Mouse (Mus musculus) left cerebral cortex, postnatal 36 days (tissue): Measurements from ENCODE around the gene R3hdm1. TPM values are rescaled to one million over a fixed set of nuclear protein-coding genes. Genes with fewer than 3 reads are reported as not detected.

ENCODE experiments used
- DNase-seq, 2 experiments: peaks; one replicate each; pipeline ENCODE4 v3.0.0; 2021 to 2022; ENCODE audit warnings: low spot score in 2 of 2, mixed read lengths in 1 of 2
- intact Hi-C: fragments of 180-260 bp; cut with DNase I; formaldehyde crosslinking; loops from one replicate; pipeline ENCODE4 v1.15.1; 2025
- total RNA-seq, 2 experiments: library from RNA; stranded (reverse); gene quantifications; 2 replicates each; pipeline ENCODE4 v1.2.3; 2021

The R3hdm1 gene
- 100 to 1,000 TPM; 419 to 573 TPM for total RNA-seq

DNA sequence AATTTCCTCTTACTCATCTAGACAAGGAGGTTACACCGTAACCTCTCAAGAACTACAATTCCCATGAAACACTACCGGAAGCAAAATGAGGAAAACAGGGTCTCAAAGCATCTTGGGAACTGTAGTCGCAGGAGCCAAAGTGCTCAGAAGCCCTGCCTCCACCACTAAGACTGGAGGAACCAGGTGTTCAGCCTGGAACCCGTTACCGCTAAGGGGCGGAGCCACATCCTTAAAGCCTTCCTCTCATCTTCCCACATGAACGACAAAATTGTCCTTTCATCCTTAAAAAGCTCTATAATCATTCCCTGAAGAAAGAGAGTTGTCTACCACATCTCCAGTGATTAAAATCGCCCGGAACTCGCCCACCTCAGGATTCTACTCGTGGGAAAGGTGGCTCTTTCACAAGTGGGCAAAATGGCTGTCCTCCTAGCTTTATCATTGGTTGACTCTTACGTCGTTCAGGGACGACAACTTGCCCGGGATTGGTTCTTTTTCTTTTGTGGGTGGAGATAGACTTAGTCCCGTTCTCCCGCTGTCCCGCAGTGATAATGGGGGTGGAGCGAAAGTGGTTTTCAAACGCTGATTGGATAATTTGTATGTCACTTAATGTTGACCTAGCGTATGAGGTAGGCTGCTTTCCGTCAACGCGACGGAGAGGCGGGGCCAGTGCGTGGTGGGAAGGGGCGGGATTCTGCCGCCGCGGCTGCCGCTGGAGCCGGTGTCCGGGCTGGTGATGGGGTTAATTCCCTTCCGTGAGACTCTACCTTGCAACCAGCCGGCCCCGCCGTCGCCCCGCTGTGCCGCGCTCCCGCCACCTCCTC is at the start of gene R3hdm1, which contains the start of gene Zranb3:
TSS of gene R3hdm1 (plus strand) at position 661 of the 821 bp plus-strand sequence.
TSS of gene Zranb3 (minus strand) at position 407 of the 821 bp plus-strand sequence.
- intact Hi-C loops: loop anchor here (10.0 kb wide), 1 partner anchor 328 kb away; the partner anchor contains the start of gene Ccnt2
- peak; percentile 92 to 97 for DNase-seq

DNA sequence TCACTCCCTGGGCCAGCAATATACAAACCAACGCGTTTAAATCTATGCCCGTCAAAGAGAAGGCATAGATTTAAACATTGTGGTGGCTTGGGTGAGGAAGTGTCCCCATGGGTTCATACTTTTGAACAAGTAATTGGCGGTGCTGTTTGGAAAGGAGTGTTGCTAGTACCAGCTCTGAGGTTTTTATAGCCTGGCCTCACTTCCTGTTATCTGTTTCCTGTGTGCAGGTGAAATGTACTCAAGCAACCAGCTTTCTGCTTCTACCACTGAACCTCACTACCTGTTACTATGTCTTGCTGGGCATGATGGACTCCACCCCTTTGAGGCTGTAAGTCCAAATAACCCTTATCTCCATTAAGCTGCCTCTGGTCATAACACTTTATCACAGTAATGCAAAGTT is 45.8 kb upstream of the R3hdm1 start:
- intact Hi-C loops: no loop called here
- DNase-seq: no peak

DNA sequence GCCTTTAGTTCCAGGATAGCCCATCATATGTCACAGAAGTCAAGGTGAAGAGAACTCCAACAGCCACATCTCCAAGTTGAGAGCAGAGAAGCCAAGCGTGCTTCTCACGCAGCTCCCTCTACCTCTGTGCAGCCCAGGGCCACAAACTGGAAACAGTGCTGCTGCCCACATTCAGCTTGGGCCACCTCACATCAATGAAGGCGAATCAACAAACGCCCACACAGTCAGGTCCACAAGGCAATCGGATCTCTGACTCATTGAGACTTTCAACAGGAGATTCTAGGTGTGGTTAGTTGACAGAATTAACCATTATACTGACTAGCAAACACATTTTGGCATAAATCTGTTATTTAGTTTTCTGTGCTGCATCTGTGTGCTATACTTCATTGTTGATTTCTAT is 44.5 kb upstream of the R3hdm1 start:
- no peak for DNase-seq
- intact Hi-C loops: no loop called here

DNA sequence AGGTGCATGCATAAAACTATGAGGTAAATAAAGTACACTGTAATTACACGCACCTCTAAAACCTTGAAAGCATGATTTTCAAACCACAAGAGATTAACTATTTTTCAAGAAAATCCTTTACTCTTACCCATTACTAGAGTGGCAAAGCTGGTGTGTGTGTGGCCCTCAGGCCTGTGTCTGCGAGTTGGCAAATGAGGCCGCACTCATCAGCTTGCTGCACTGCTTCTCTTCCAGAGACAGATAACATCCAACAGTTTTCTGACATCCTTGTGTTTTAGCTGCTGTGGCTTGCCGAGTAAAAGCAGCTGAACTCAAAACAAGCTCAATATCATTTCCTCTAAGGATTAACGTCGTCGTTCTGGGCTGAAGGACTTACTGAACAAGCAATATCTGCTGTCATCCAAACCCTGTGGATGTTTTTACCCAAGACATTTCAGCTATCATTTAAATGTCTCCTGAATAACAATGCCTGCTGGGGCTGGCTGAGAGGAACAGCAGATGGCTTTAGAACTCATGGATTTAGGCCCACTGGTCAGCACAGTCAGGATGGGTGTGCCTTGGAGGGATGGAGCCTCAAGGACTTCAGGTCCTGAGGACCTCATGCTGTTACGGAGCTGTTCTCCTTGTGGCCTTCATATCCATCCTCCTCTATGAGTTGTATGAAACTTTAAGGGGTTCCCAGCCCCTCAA is 42.3 kb upstream of the R3hdm1 start:
- intact Hi-C loops: no loop called here
- no peak for DNase-seq

DNA sequence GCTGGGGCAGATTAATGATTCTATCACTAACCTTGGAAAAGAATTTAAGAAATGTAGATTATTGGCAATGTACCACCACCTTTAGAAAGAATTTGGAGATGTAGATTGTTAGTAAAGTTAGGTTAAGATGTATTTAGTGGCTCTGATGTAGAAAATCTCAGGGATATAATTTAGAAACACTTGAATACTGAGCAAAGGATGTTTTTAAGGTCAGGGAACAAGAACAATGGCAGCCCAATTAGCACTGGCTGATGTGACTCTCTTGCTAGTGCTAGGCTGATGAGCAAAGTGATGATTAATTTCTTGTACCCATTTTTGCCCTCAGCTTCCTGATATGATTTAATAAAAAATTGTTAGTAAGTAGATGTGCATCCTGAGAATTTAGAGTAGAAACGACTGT is 41.7 kb upstream of the R3hdm1 start:
- DNase-seq: no peak
- intact Hi-C loops: no loop called here

DNA sequence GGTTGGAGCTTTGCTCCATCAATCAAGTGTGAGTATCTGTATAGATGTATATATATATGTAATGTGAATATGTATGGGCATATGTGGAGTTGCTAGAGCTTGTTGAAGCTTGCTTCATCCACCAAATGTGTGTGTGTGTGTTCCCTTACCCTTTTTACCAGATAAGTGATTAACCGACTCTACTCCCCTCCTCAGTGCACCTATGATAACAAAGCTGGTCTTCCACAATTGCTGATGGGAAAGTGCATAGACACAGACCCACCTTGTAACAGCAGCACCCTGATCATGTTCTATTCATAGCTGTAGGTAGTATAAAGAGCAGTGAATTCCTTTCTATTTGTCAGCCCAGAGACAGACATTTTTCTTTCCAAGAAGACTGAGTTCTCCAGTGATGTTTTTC is 40.9 kb upstream of the R3hdm1 start:
- intact Hi-C loops: no loop called here
- DNase-seq: no peak

DNA sequence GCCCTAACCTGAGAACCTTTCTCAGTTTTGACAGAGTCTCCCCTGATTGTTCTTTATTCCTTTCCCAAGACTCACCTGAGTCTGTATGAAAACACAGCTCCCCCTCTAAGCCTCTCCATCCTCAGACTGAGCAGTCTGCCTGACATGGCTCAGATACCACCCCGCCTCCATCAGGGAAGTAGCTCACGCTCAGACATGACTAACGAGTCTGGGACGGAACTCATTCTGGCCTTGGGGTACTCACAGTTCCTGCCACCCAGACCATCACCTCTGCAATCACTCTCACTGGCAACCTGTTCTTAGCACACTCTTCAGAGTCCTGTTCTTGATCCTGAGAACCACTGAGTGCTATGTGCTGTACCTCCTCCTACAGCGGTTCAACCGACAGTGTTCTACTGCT is 38.4 kb upstream of the R3hdm1 start:
- intact Hi-C loops: no loop called here
- no peak for DNase-seq

DNA sequence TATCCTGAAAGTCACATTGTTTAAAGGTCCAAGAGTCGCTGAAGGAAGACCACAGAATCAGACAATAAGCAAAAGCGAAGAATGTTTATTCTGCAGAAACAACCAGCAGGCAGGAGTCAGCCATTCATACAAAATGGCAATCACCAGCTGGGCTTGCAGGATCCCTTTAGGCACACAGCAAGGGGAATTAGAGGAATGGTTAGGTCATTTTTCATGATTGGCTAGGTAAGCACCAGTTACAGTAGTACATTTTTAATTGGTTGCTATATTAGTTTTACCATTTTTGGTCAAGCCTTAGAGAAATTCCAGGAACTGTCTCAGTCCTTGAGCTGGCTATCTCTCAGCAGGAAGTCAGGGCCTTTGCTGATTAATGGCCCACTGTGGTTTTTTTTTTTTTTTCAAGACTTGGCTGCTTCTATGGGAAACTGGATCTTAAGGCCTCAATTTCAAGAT is 34.1 kb upstream of the R3hdm1 start:
- intact Hi-C loops: no loop called here
- no peak for DNase-seq

DNA sequence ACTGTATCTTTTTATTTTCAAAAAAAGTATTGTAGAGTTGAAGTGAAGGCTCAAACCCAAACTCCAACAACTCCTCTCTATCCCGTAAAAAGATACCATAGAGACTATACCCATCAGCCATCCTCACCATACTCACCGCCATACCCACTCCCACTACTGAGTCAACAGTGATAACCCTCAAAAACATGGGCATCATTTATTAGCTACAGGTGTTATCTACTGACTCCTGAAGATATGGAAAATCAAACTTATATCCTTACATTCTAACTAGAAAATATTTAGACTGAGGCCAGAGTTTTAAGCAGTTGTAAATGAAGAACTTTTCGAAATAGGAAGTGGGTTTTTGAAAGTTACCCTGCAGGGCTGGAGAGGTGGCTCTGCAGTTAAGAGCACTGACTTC is 33.1 kb upstream of the R3hdm1 start:
- DNase-seq: no peak
- intact Hi-C loops: no loop called here

DNA sequence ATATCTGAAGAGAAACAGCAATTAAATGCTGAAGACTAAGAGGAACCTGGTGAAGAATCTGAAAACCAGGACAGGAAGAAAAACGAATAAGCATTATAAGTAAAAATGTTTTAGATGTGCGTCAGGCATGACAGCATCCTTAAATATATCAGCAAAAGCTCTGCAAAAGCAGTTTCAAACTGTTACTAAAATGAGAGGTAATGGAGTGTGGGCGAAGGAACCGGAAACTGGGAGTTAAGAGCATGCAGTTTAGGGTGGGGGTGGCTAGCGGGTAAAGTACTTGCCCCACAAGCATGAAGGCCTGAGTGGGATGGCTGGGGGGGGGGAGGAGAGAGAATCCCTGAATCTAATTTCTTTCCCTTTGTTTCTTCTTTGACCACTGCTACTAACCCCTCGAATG is 30.1 kb upstream of the R3hdm1 start:
- intact Hi-C loops: no loop called here
- no peak for DNase-seq

DNA sequence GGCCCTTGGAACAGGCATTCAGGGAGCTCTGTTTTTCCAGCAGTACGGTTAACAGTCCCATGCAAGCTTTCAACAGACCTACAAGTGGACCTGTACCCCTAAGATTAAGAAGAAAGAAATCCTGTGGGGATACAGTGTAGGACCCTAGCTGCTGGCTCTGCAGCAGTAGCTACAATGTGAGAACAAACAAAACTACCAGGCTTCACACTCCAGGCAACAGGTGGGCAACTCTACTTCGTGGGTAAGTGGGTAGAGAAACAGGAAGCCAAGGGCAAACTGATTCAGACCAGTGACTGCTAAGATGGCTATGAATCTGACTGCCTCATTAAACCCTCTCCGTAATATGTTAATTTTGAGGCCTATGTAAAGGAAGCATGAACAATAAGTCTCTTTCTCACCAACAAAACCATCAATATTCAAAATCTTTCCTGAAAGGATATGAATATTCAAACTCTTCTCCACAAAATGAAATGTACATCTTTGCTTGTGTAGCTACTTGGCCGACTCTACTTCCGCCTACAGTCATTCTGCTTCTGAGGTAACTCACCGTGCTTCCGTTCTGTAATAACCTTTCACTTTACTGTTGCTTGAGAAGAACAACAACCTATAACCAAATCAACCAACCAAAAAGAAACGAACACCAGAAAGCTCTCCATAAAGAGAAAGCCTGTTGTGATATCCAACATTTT is 26.2 kb upstream of the R3hdm1 start:
- intact Hi-C loops: loop anchor here (2.0 kb wide), 1 partner anchor 44 kb away; no protein-coding TSS in a partner anchor

DNA sequence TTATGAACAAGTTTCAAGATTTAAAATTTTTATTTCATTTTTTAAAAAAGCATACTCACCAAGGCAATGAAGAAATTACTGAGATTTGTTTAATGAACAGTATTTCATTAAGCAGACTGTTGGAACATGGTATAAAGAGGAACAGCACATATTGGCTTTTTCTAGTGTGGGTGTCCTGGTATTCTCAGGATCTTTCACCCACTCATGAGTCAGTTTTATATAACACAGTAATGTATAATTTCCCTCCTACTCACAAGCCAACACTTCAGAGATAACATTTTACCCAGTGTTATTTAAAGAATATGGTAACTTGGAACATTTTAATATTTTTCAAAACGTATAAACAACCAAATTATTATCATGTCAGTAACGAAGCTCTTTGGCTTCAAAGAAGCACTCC is 25.3 kb upstream of the R3hdm1 start:
- intact Hi-C loops: loop anchor here (2.0 kb wide), 1 partner anchor 45 kb away; no protein-coding TSS in a partner anchor
- no peak for DNase-seq

More for the DNA sequence above, 26.2 kb upstream of the R3hdm1 start:
- no peak for DNase-seq

DNA sequence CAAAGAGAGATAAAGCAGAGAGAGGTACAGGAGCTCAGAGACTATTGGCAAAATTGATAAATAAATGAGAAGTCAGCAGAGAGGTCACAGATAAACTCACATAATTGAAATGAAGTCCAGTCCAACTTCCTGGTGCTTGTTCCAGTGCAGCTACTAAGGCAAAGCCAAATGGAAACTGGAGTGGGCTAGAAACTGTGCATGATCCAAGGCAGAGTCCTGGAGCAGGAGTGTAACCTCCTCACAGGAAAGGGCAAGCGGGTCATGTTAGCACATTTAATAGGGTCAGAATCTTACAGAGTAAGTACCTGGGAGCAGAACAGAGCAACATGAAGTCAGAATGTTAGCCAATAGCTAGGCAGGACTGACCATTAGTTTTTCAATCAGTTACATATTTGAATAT is 24.5 kb upstream of the R3hdm1 start:
- intact Hi-C loops: no loop called here
- DNase-seq: no peak

DNA sequence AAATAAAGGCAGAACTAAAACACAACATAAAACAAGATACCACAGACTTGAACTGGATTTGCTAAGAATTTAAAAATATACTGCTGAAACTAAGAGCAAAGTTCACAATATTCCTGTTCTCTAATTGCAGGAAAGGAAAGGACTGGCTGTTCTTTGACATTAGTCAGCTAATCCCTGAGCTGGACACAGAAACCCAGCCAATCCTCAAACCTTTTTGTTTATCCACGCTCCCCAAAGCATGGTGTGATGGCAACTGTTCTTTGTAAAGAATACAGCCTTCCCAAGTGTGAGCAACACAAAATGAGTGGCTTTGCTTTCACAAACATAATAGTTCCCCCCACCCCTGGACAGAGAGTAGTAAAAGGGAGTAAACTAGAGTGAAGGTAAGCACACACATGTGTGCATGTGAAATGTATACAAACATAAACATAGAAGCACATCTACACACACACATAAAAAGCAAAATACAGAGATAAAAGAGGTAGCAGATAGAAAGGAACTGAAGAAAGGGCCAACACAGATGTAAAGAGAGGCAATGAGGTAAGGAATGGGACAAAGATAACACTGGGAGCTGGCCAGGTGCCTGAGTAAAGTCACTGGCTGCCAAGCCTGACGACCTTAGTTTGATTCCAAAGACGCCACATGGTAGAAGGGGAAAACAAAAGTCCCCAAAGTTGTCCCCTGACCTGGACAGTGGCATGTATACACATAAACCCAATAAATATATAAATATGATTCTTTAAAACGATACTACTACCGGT is 22.0 kb upstream of the R3hdm1 start:
- intact Hi-C loops: loop anchor here (5.0 kb wide), 1 partner anchor 134 kb away; no protein-coding TSS in a partner anchor
- no peak for DNase-seq

DNA sequence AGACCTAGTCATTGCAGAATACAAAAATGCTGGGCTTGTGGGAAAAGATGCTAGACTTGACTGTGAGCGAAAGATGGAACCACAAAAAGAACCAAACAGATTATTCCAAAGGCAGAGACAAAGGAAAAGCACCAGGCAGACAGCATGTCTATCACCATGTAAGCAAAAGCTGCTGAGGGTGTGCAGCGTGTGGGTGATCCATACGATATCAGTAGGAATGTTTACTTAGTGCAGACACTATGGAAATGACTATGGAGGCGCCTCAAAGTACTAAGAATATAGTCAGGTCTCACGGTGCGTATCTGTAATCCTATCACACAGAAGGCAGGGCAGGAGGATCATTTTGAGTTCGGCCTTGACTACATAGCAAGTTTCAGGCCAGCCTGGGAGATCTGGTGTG is 21.2 kb upstream of the R3hdm1 start:
- peak in 1 of 2 experiments; percentile 27 for DNase-seq
- intact Hi-C loops: loop anchor here (5.0 kb wide), 1 partner anchor 135 kb away; no protein-coding TSS in a partner anchor

DNA sequence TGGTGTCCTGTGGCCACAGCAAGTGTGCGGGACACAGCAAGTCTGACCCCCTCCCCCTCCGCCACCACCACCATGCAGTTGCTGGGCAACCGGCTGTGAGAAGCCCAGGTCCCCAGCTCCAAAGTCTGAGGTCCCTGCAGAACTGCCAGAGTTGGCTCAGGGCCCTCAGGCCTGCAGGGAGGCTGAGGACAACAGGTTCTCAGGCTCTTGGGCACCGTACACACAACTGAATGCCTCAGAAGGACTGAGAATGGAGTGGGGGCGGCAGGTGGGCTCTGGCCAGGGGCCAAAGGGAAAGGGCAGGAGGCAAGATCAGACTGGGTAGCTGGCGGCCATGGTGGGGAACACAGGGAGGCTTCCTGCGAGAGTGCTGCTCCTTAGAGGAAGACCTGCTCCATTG is 20.3 kb upstream of the R3hdm1 start:
- intact Hi-C loops: loop anchor here (5.0 kb wide), 1 partner anchor 135 kb away; no protein-coding TSS in a partner anchor
- DNase-seq: no peak

DNA sequence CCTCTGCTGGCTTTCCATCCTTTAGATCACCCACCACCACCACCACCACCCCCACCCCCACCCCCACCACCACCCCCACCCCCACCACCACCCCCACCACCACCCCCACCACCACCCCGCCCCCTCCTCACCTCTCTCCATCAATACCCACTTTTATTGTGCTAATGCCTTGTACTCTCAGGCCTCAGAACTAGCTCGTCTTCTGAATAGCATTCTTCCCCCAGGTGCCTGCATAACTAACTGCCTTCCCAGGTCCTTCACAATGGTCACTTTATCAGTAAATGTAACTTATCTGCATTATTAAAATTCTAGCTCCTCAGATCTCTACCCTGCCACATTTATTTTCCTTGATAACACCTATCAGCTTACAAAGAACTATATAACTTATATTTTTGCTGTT is 8.4 kb upstream of the R3hdm1 start:
- intact Hi-C loops: no loop called here
- no peak for DNase-seq

DNA sequence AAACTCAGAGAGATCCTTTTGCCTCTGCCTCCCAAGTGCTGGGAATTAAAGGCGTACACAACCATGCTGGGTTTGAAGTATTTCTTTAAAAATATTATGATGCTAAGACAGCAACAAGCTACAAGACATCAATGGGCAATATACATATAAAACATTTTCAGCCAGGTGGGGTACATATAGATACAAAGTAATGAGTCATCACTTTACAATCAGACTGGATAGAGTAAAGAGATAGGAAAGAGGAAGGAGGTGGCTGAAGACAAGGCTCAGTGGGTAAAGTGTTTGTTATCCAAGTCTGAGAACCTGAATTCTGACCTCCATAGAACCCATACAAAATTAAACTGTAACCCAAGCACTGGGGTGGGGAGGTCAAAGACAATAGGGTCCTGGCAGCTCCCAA is 4.8 kb upstream of the R3hdm1 start:
- no peak for DNase-seq
- intact Hi-C loops: no loop called here

DNA sequence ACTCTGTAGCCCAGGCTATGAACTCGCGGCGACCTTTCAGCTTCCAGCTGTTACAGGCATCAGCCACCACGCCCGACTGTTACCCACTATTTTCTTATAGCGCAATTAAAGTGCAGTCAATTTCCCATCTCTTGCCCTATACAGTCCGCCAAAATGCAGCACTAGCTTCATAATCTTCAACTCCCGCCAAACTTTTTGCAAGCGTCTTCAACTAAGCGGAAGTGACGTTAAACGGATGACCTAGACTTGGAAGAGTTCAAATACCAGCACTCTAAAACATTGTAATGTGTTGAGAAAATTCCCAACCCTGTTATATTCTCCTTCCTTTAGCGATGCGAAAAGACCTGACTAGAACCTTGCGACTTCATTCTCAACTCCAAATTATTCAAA is 855 bp upstream of the R3hdm1 start:
- peak; percentile 39 to 49 for DNase-seq
- intact Hi-C loops: loop anchor here (10.0 kb wide), 1 partner anchor 327 kb away; the partner anchor contains the start of gene Ccnt2
